Mouse (Mus musculus) adrenal gland, postnatal 25 days (tissue): Measurements from ENCODE around the gene Il1r2. TPM values are rescaled to one million over a fixed set of nuclear protein-coding genes. Genes with fewer than 3 reads are reported as not detected.

Source experiments
- DNase-seq: peaks from one replicate; pipeline ENCODE4 v3.0.0; 2021; ENCODE audit warnings: mixed read lengths
- long read RNA-seq: library from polyadenylated mRNA; stranded (forward); transcript quantifications from one replicate; pipeline ENCODE4 v2.0.0, GENCODE M21; 2021
- total RNA-seq: library from RNA; stranded (reverse); gene quantifications from 2 replicates; pipeline ENCODE4 v1.2.3, GENCODE M21; 2021

The Il1r2 gene
- total RNA-seq = not detected in 2 replicates
- long read RNA-seq, partial matches to known transcripts = 1 of 1 reads
- long read RNA-seq, other reads (novel, unspliced or antisense) = 0 of 1 reads

- DNase-seq = no peak
Observed at GRCm38 (mm10) chr1:40073779-40074178, at the start of gene Il1r2. Gene Il1r2 (plus strand): TSS chr1:40074079.

GRCm38 (mm10) chr1:40024554-40025320 lies 49.1 kb upstream of the Il1r2 start:
- no peak for DNase-seq

- DNase-seq = no peak
Observed at GRCm38 (mm10) chr1:40025416-40025815, 48.5 kb upstream of the Il1r2 start.

GRCm38 (mm10) chr1:40027116-40027620 lies 46.7 kb upstream of the Il1r2 start:
- DNase-seq = no peak

GRCm38 (mm10) chr1:40028207-40028998 lies 45.5 kb upstream of the Il1r2 start:
- no peak for DNase-seq

- no peak for DNase-seq
Observed at GRCm38 (mm10) chr1:40029597-40029996, 44.3 kb upstream of the Il1r2 start.

GRCm38 (mm10) chr1:40030287-40030975 lies 43.4 kb upstream of the Il1r2 start:
- DNase-seq = no peak

GRCm38 (mm10) chr1:40030976-40031356 lies 42.9 kb upstream of the Il1r2 start:
- no peak for DNase-seq

- no peak for DNase-seq
Observed at GRCm38 (mm10) chr1:40031626-40032025, 42.3 kb upstream of the Il1r2 start.

- no peak for DNase-seq
Observed at GRCm38 (mm10) chr1:40033315-40033714, 40.6 kb upstream of the Il1r2 start.

GRCm38 (mm10) chr1:40033743-40034420 lies 40.0 kb upstream of the Il1r2 start:
- DNase-seq = no peak

- no peak for DNase-seq
Observed at GRCm38 (mm10) chr1:40037831-40038230, 36.0 kb upstream of the Il1r2 start.

- no peak for DNase-seq
Observed at GRCm38 (mm10) chr1:40045686-40046085, 28.2 kb upstream of the Il1r2 start.

GRCm38 (mm10) chr1:40046600-40046999 lies 27.3 kb upstream of the Il1r2 start:
- DNase-seq = no peak

- no peak for DNase-seq
Observed at GRCm38 (mm10) chr1:40051157-40051556, 22.7 kb upstream of the Il1r2 start.

- DNase-seq = no peak
Observed at GRCm38 (mm10) chr1:40052156-40052555, 21.7 kb upstream of the Il1r2 start.

- no peak for DNase-seq
Observed at GRCm38 (mm10) chr1:40053071-40053470, 20.8 kb upstream of the Il1r2 start.

- DNase-seq = no peak
Observed at GRCm38 (mm10) chr1:40055051-40055450, 18.8 kb upstream of the Il1r2 start.

- DNase-seq = no peak
Observed at GRCm38 (mm10) chr1:40055963-40056362, 17.9 kb upstream of the Il1r2 start.

- no peak for DNase-seq
Observed at GRCm38 (mm10) chr1:40057351-40057750, 16.5 kb upstream of the Il1r2 start.

GRCm38 (mm10) chr1:40058013-40058412 lies 15.9 kb upstream of the Il1r2 start:
- DNase-seq = no peak
